ENCODE assay signal across 20 mouse cellular contexts in genomic region chr5:43771555-43771954, GRCm38 (mm10). TPM values are rescaled to one million over a fixed set of nuclear protein-coding genes. Genes with fewer than 3 reads are reported as not detected.
DNase-seq lines count a peak whose midpoint lies in the region; ATAC-seq and TF ChIP-seq lines count a peak whose summit lies in the region.
"Had no signal": no experiment of that assay in that cellular context is flagged by ENCODE, and none has a peak within 500 bp of the region (broad histone marks: within the 10 kb centered on the region; RNA-seq: fewer than 3 reads in every experiment).

No protein-coding gene starts in this region.

- no peak overlapping the region for H3K9ac ChIP-seq in intestine, postnatal 0 days (ENCODE audit: low read depth, low read length)
- no peak overlapping the region for H3K9ac ChIP-seq in midbrain, postnatal 0 days (replicated peaks; ENCODE audit: low read length, poor library complexity, severe bottlenecking)
- H3K9ac ChIP-seq: embryonic facial prominence, embryonic 15.5 days; liver, embryonic 13.5 days; neural tube, embryonic 13.5 days had no signal

- no peak overlapping the region for H3K4me2 ChIP-seq in intestine, postnatal 0 days (replicated peaks; ENCODE audit: low read depth)
- H3K4me2 ChIP-seq in midbrain, postnatal 0 days (ENCODE audit: low read depth, low read length, poor library complexity, severe bottlenecking): no peak overlapping the region
- H3K4me2 ChIP-seq: embryonic facial prominence, embryonic 15.5 days; liver, embryonic 13.5 days; neural tube, embryonic 13.5 days had no signal

- peak; percentile 67 for DNase-seq in splenic B cell, adult 2 months (ENCODE audit: low read depth, low spot score)
- DNase-seq in left cerebral cortex, postnatal 10 days (ENCODE audit: extremely low spot score in 1 of 2, low spot score in 2 of 2): no peak
- DNase-seq in midbrain, postnatal 0 days (ENCODE audit: low spot score): no peak
- DNase-seq in urinary bladder, postnatal 14 days (ENCODE audit: low spot score): no peak
- no peak for DNase-seq in layer of hippocampus, adult 8-10 months (ENCODE audit: low spot score in 2 of 2)
- DNase-seq: adrenal gland, adult 8-10 months; cerebellum, adult 8-10 months; kidney, adult 18-20 months; kidney, postnatal 4 days; liver, embryonic 13.5 days; lung, postnatal 10 days; midbrain, embryonic 14.5 days had no signal

- peak; percentile 95 for ATAC-seq in CD4-positive, CD25-positive, alpha-beta regulatory T cell, adult 4 months
- ATAC-seq in activated CD4-positive, CD25-positive, alpha-beta regulatory T cell, adult 4 months: peak; percentile 92
- ATAC-seq in intestine, postnatal 0 days: peak; percentile 60; the same call in 1 of the 2 replicates
- ATAC-seq in midbrain, postnatal 0 days (ENCODE audit: low FRiP score): no peak

- intact Hi-C loops in left cerebral cortex, postnatal 10 days (cut with DNase I): no loop called here

- no peaks in the 10 kb centered on the region for H3K27me3 ChIP-seq in intestine, postnatal 0 days (replicated peaks; ENCODE audit: control insufficient read depth, insufficient read depth, low read length)
- H3K27me3 ChIP-seq in splenic B cell, adult 2 months (ENCODE audit: control insufficient read depth, insufficient read depth, low read length, poor library complexity, severe bottlenecking): no peaks in the 10 kb centered on the region
- H3K27me3 ChIP-seq in midbrain, postnatal 0 days (ENCODE audit: insufficient read depth, low read length): no peaks in the 10 kb centered on the region
- H3K27me3 ChIP-seq: embryonic facial prominence, embryonic 15.5 days; liver, embryonic 13.5 days; neural tube, embryonic 13.5 days had no signal

- peaks cover 22% of the 10 kb centered on the region for H3K36me3 ChIP-seq in intestine, postnatal 0 days (ENCODE audit: control insufficient read depth, insufficient read depth)
- H3K36me3 ChIP-seq in splenic B cell, adult 2 months (ENCODE audit: control insufficient read depth, insufficient read depth, low read length, poor library complexity, severe bottlenecking): peaks cover 4% of the 10 kb centered on the region; the same call in 1 of the 2 replicates
- peaks cover 16% of the 10 kb centered on the region for H3K36me3 ChIP-seq in midbrain, postnatal 0 days (ENCODE audit: insufficient read depth, low read length)

- H3K9me3 ChIP-seq in intestine, postnatal 0 days (ENCODE audit: control insufficient read depth): no peaks in the 10 kb centered on the region
- no peaks in the 10 kb centered on the region for H3K9me3 ChIP-seq in midbrain, postnatal 0 days (ENCODE audit: low read length)
- H3K9me3 ChIP-seq: embryonic facial prominence, embryonic 15.5 days; hindbrain, embryonic 10.5 days; liver, embryonic 13.5 days; neural tube, embryonic 13.5 days had no signal

- no peak overlapping the region for H3K27ac ChIP-seq in intestine, postnatal 0 days (ENCODE audit: low read depth, low read length)
- H3K27ac ChIP-seq in midbrain, postnatal 0 days (ENCODE audit: low read depth, low read length): no peak overlapping the region
- H3K27ac ChIP-seq: embryonic facial prominence, embryonic 15.5 days; hindbrain, embryonic 10.5 days; liver, embryonic 13.5 days; neural tube, embryonic 13.5 days had no signal

- no peak overlapping the region for H3K4me3 ChIP-seq in intestine, postnatal 0 days (ENCODE audit: low read depth, low read length)
- H3K4me3 ChIP-seq in midbrain, postnatal 0 days (ENCODE audit: low read depth, low read length): no peak overlapping the region
- H3K4me3 ChIP-seq: embryonic facial prominence, embryonic 15.5 days; hindbrain, embryonic 10.5 days; liver, embryonic 13.5 days; neural tube, embryonic 13.5 days had no signal

- TF ChIP-seq CTCF in intestine, postnatal 0 days (IDR thresholded peaks at IDR 0.05; ENCODE audit: low read depth): no peak
- TF ChIP-seq CTCF in midbrain, postnatal 0 days (IDR thresholded peaks at IDR 0.05): no peak

- H3K4me1 ChIP-seq in intestine, postnatal 0 days (replicated peaks; ENCODE audit: control insufficient read depth, insufficient read depth, low read length): no peaks in the 10 kb centered on the region; the same call in 1 of the 2 replicates
- no peaks in the 10 kb centered on the region for H3K4me1 ChIP-seq in midbrain, postnatal 0 days (ENCODE audit: insufficient read depth, low read length)
- H3K4me1 ChIP-seq: embryonic facial prominence, embryonic 15.5 days had no signal

- WGBS in intestine, postnatal 0 days: 41% methylated on average over 3 of the region's 3 CpGs
- WGBS in midbrain, postnatal 0 days: 90% methylated on average over 3 of the region's 3 CpGs

RNA-seq across cellular contexts. Expression of gene Bst1, which starts 47.1 kb away (rescaled TPM):
- polyA plus RNA-seq in CD4-positive, CD25-positive, alpha-beta regulatory T cell, adult 4 months (2017; shearing (Covaris generic)): not detected
- under 1 TPM in 1 of 2 experiments, not detected in 1; 0.56 TPM for polyA plus RNA-seq in activated CD4-positive, CD25-positive, alpha-beta regulatory T cell, adult 4 months (2017; shearing (Covaris generic))
- polyA plus RNA-seq in intestine, postnatal 0 days (2015; fragmentation: Nextera tagmentation; extraction: Ambion mirVana): 142 and 144 TPM in 2 replicates
- total RNA-seq in left cerebral cortex, postnatal 10 days (2021): not detected
- 0.55 TPM in 1 of 2 replicates, not detected in the other for total RNA-seq in midbrain, postnatal 0 days (2014; rRNA removed)
- 0.16 and 0.21 TPM in 2 replicates for polyA plus RNA-seq in midbrain, postnatal 0 days (2015; fragmentation: Nextera tagmentation; extraction: Ambion mirVana)
- under 1 TPM in 1 of 4 experiments, not detected in 3; 0.37 TPM for total RNA-seq in layer of hippocampus, adult 8-10 months (2022)
- polyA plus RNA-seq: forebrain, embryonic 11.5 days; hindbrain, embryonic 10.5 days; limb, embryonic 11.5 days; midbrain, embryonic 14.5 days had no signal

RNA-seq across cellular contexts. Expression of gene Fbxl5, which starts 49.9 kb away (rescaled TPM):
- polyA plus RNA-seq in CD4-positive, CD25-positive, alpha-beta regulatory T cell, adult 4 months (2017; shearing (Covaris generic)): 10 to 100 TPM; 53.9 to 59.6 TPM
- polyA plus RNA-seq in activated CD4-positive, CD25-positive, alpha-beta regulatory T cell, adult 4 months (2017; shearing (Covaris generic)): 10 to 100 TPM; 56.8 to 64.1 TPM
- polyA plus RNA-seq in intestine, postnatal 0 days (2015; fragmentation: Nextera tagmentation; extraction: Ambion mirVana): 93.6 and 108 TPM in 2 replicates
- total RNA-seq in left cerebral cortex, postnatal 10 days (2021): 10 to 100 TPM; 82.9 TPM
- 122 and 140 TPM in 2 replicates for total RNA-seq in midbrain, postnatal 0 days (2014; rRNA removed)
- polyA plus RNA-seq in midbrain, postnatal 0 days (2015; fragmentation: Nextera tagmentation; extraction: Ambion mirVana): 84.5 and 85.2 TPM in 2 replicates
- total RNA-seq in layer of hippocampus, adult 8-10 months (2022): 100 to 1,000 TPM in 1 of 4 experiments, 10 to 100 TPM in 3; 80.2 to 102 (median 94.4) TPM

Comparison
In these comparisons a context has a peak if more than half of its experiments do, and no peak if none do; other contexts are left out.
1. RNA of gene Bst1, which starts 47.1 kb away (polyA plus RNA-seq): 142 to 144 TPM in intestine, postnatal 0 days; 0.56 TPM in activated CD4-positive, CD25-positive, alpha-beta regulatory T cell, adult 4 months, 0.16 to 0.21 TPM in midbrain, postnatal 0 days and not detected in CD4-positive, CD25-positive, alpha-beta regulatory T cell, adult 4 months; every median in the first group is over 10 times any median in the second.